Mouse (Mus musculus) right cerebral cortex, postnatal 10 days (tissue): ENCODE data around the gene Mafg.
A peak's percentile ranks its signal among the peaks of the same experiment; 100 is the strongest.

Experiments used
- DNase-seq, 2 experiments: peaks; one replicate each; pipeline ENCODE4 v3.0.0; 2021; ENCODE audit warnings: low spot score in 2 of 2

The Mafg gene

GRCm38 (mm10) chr11:120623961-120624679, 9.3 kb downstream of the Mafg start:
- DNase-seq = peak; percentile 75 to 79

DNA sequence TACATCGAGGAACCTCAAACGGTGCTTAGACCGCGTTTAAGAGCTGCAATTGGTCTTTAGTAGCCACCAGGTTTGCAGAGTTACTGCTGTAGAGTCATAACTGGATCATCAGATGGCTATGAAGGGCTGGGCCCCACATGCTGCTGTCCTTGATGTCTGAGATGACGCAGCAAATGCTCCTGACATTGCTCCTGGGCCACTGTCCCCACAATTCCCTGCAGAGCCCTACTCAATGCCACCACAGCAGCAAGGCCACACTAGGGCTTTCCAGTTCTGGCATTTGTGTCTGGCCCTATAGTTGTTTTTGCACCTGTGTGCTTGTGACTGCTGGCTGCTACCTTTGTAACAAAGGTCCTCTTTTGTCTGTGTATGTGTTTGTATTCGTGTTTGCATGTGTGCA, 10.6 kb downstream of the Mafg start:
- no peak for DNase-seq

GRCm38 (mm10) chr11:120620195-120620594, 13.2 kb downstream of the Mafg start:
- DNase-seq = peak in 1 of 2 experiments; percentile 26

- DNase-seq = peak in 1 of 2 experiments; percentile 37
Observed at GRCm38 (mm10) chr11:120618619-120619535, 14.5 kb downstream of the Mafg start.

DNA sequence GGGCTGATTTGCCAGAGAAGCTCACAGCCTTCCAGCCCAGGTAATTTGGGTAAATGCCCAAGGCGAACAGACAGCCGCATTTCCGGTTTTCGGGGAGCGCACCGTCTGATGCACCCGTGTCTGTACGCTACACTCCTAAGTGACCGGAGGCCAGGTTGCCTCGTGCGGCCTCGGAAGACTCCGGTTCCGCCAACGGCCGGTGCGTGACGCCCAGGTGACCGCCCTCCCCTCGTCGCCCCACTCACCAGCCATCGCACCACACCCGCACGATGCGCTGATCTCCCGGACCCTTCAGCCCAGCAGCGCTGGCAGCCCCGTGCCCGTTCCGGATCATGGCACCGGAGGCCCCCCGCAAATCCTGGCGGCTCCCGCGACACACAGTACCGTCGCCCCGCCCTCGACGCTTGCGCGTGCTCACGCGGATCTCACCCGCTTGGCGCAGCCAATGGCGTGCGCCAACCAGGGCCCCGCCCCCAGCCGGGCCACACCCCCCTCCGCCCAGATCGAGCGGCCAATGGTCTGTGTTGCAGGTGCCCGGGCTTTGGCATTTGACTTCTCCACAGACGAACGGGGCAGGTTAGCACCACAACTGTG, 15.8 kb downstream of the Mafg start, which contains the start of gene Pcyt2:
TSS of gene Pcyt2 (minus strand) at position 418 of the 594 bp plus-strand sequence.
- DNase-seq = peak; percentile 94

DNA sequence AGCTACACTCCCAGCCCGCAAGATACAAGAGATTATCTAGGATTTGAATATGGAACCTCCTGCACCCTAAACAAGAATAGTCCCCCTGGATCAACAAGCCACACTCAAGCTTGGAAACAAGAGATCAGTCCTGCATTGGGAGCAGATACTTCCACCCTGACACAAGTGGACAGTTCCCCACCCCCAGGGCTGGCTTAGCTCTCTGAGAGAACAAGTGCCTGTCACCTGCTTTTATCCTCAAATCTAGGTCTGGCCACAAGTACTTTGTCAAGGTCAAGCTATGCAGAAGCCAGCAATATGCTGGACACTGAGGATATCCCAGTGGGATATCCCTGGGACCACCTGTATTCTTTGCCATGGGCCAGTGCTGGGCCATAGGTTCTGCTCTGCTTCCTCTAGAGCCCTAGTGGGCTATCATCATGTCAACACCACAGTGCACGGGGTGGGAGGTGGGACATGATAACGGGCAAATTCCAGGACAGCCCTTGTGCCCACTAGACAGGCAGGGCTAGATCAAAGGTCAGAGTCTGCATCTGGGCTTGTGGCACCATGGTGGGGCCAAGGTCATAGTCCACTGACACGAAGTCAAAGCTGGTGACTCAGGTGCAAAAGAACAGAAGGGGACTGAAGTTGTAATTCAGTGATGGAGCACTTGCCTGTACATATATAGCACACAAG, 16.6 kb downstream of the Mafg start:
- DNase-seq = peak in 1 of 2 experiments; percentile 32

DNA sequence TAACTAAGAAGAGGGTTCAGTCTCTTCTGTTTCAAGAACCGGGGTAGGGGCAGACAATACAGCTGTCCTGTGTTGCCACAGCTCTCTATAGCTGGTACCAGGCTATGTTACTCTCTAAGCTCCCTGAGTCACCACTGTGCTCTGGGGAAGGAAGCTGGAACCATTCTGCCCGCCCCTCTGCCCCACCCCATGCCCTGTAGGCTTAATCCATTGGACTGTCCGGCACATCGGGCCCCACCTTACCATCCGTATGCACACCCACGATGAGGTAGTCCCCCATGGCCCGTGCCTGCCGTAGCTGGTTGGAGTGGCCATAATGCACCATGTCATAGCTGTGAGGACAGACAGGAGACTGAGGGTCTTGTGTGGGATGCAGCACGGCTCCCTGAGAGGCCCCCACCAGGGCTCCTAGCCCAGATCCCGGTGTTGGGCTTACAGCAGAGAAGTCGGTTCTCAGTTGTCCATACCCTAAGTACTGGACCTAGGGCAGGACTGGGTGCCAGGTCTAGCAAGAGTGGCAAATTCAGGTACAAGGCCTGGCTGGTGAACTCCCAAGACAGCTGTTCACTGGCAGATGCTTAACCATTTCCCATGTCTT, 17.7 kb downstream of the Mafg start:
- peak in 1 of 2 experiments; percentile 32 for DNase-seq

DNA sequence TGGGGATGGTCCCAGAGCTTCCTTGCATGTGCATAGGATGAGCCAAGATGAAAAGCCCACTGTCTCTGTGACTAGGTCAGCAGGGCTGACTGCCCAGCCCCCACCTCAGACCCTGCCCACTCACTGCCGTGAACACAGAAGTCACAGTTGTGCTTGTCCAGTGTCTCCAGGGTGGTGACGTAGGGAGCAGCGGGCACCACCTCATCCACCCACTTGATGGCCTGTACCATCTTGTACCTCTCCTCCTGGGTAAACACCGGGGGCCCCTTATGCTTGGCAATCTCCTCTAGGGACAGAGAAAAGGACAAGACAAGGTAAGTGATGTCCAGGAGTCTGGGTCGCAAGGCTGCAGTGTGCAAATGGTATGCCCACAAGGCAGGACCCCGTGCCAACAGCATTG, 18.2 kb downstream of the Mafg start:
- peak in 1 of 2 experiments; percentile 29 for DNase-seq

GRCm38 (mm10) chr11:120613976-120614375, 19.4 kb downstream of the Mafg start:
- DNase-seq = peak in 1 of 2 experiments; percentile 29

GRCm38 (mm10) chr11:120613481-120613972, 19.9 kb downstream of the Mafg start:
- DNase-seq = peak in 1 of 2 experiments; percentile 27

- DNase-seq = peak; percentile 75 to 77
Observed at GRCm38 (mm10) chr11:120612763-120613162, 20.6 kb downstream of the Mafg start.

- DNase-seq = peak in 1 of 2 experiments; percentile 30
Observed at GRCm38 (mm10) chr11:120610477-120611046, 22.8 kb downstream of the Mafg start.

- DNase-seq = peak in 1 of 2 experiments; percentile 27
Observed at GRCm38 (mm10) chr11:120609250-120609649, 24.1 kb downstream of the Mafg start.

DNA sequence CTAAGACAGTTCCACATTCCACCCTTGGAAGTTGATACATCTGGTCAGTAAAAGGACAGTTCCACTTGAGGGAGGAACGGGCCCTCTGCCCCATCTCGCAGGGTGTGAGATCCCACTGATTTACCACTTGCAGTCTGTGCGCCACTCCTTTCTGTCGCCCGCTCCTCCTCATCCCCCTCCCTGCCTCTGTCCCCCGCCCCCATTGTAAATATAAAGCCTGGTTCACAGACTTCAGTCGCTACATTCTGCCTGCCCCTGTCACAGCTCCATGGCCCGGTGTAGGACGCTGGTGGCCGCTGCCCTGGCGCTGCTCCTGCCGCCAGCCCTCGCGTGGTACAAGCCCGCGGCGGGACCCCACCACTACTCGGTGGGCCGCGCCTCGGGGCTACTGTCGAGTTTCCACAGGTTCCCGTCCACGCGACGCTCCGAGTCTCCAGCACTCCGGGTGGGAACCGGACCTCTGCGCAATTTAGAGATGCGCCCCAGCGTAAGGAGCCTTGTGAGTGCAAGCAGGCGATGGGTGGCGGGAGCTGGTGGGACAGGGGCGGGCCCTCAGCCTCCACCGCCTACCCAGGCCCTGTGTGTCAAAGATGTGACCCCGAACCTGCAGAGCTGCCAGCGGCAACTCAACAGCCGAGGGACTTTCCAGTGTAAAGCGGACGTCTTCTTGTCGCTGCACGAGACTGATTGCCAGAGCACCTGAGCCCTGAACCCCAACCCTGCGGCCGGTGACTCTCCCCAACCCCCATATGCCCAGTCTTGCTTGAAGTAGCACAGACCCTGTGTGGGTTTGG, 25.0 kb downstream of the Mafg start, which contains the start of gene Npb:
TSS of gene Npb (plus strand) at position 237 of the 794 bp plus-strand sequence.
- DNase-seq = peak in 1 of 2 experiments; percentile 34

GRCm38 (mm10) chr11:120606764-120607163, 26.6 kb downstream of the Mafg start:
- DNase-seq = no peak

GRCm38 (mm10) chr11:120605667-120606066, 27.7 kb downstream of the Mafg start:
- DNase-seq = no peak

- no peak for DNase-seq
Observed at GRCm38 (mm10) chr11:120603545-120603944, 29.9 kb downstream of the Mafg start.

- DNase-seq = no peak
Observed at GRCm38 (mm10) chr11:120600716-120601115, 32.7 kb downstream of the Mafg start.

- peak in 1 of 2 experiments; percentile 36 for DNase-seq
Observed at GRCm38 (mm10) chr11:120598990-120599549, 34.3 kb downstream of the Mafg start.
